Mouse (Mus musculus) MEL-GATA-1-ER (cell line): ENCODE measurements around the gene Wrap73.

ENCODE experiments used
- DNase-seq: peaks from one replicate; pipeline ENCODE4 v3.0.0-alpha.2; 2012; ENCODE audit warnings: low read depth; ENCODE audit errors: extremely low read depth

Wrap73 gene

GRCm38 (mm10) chr4:154181001-154181400 lies 38.8 kb downstream of the Wrap73 start:
- no peak for DNase-seq

GRCm38 (mm10) chr4:154183566-154183965 lies 41.4 kb downstream of the Wrap73 start:
- no peak for DNase-seq

- DNase-seq = no peak
Measured at GRCm38 (mm10) chr4:154185001-154185400, 42.8 kb downstream of the Wrap73 start.

GRCm38 (mm10) chr4:154186002-154186537 lies 43.9 kb downstream of the Wrap73 start:
- no peak for DNase-seq

GRCm38 (mm10) chr4:154188948-154189347 lies 46.8 kb downstream of the Wrap73 start:
- DNase-seq = no peak

- DNase-seq = no peak
Measured at GRCm38 (mm10) chr4:154197961-154198360, 55.8 kb downstream of the Wrap73 start.

- no peak for DNase-seq
Measured at GRCm38 (mm10) chr4:154198377-154198961, 56.3 kb downstream of the Wrap73 start.

GRCm38 (mm10) chr4:154201511-154201910 lies 59.3 kb downstream of the Wrap73 start:
- no peak for DNase-seq

GRCm38 (mm10) chr4:154204532-154204931 lies 62.4 kb downstream of the Wrap73 start:
- DNase-seq = no peak

- no peak for DNase-seq
Measured at GRCm38 (mm10) chr4:154205392-154205791, 63.2 kb downstream of the Wrap73 start.

GRCm38 (mm10) chr4:154207261-154207660 lies 65.1 kb downstream of the Wrap73 start:
- DNase-seq = no peak

GRCm38 (mm10) chr4:154209054-154209453 lies 66.9 kb downstream of the Wrap73 start:
- DNase-seq = no peak

GRCm38 (mm10) chr4:154209825-154210224 lies 67.7 kb downstream of the Wrap73 start:
- no peak for DNase-seq

- DNase-seq = no peak
Measured at GRCm38 (mm10) chr4:154211459-154211858, 69.3 kb downstream of the Wrap73 start.

GRCm38 (mm10) chr4:154213586-154213985 lies 71.4 kb downstream of the Wrap73 start:
- no peak for DNase-seq

- no peak for DNase-seq
Measured at GRCm38 (mm10) chr4:154214075-154214474, 71.9 kb downstream of the Wrap73 start.
